Mouse (Mus musculus) thymus, adult 2 months (tissue): ENCODE measurements around the gene Gh. TPM values are rescaled to one million over a fixed set of nuclear protein-coding genes. Genes with fewer than 3 reads are reported as not detected.

Experiments
- DNase-seq: peaks from one replicate; pipeline ENCODE4 v3.0.0; 2021
- H3K27ac ChIP-seq: fragments of 200-500 bp; 2 replicates; pipeline ENCODE4 v1.5.1; 2012; ENCODE audit warnings: low read length, control low read depth; ENCODE audit not compliant: control insufficient read depth, insufficient read depth
- H3K27me3 ChIP-seq: fragments of 200-500 bp; 2 replicates; pipeline ENCODE4 v1.6.1; 2012; ENCODE audit warnings: mild to moderate bottlenecking, low read length, moderate library complexity, mixed read lengths; ENCODE audit not compliant: control insufficient read depth, insufficient read depth
- H3K36me3 ChIP-seq: fragments of 200-500 bp; 2 replicates; pipeline ENCODE4 v1.6.1; 2012; ENCODE audit warnings: mild to moderate bottlenecking, low read length, moderate library complexity; ENCODE audit not compliant: control insufficient read depth, insufficient read depth
- H3K4me1 ChIP-seq: fragments of 200-500 bp; replicated peaks from 2 replicates; pipeline ENCODE4 v1.6.1; 2012; ENCODE audit warnings: low read length; ENCODE audit not compliant: control insufficient read depth, insufficient read depth
- H3K4me3 ChIP-seq: fragments of 200-500 bp; 2 replicates; pipeline ENCODE4 v1.5.1; 2012; ENCODE audit warnings: mild to moderate bottlenecking, low read length, control low read depth, moderate library complexity; ENCODE audit not compliant: control insufficient read depth, insufficient read depth
- CTCF ChIP-seq: fragments of 200-500 bp; IDR thresholded peaks from 2 replicates; pipeline ENCODE4 v1.5.1; 2012; ENCODE audit warnings: mild to moderate bottlenecking, control low read depth, low read length, moderate library complexity, borderline replicate concordance; ENCODE audit not compliant: control insufficient read depth, poor library complexity, insufficient read depth; ENCODE audit errors: extremely low read depth
- POLR2A ChIP-seq: fragments of 200-500 bp; IDR thresholded peaks from 2 replicates; pipeline ENCODE4 v1.6.1; 2012; ENCODE audit warnings: mild to moderate bottlenecking, low read length, control low read depth, moderate library complexity; ENCODE audit not compliant: control insufficient read depth, poor library complexity, insufficient read depth; ENCODE audit errors: extremely low read depth
- WGBS: fragments of 180-500 bp; shearing (Covaris S2); methylation state at CpG from one replicate; pipeline ENCODE4 v1.1.7; 2018; 5-methylcytosine and 5-hydroxymethylcytosine counted together
- polyA plus RNA-seq: library from polyadenylated mRNA; depleted of rRNA; stranded (reverse); fragments of >200 nt; gene quantifications from 2 replicates; pipeline ENCODE4 v1.2.3, GENCODE M21; 2012

Gene Gh
- polyA plus RNA-seq, 1 experiment, result 1.7 TPM

GRCm38 (mm10) chr11:106286206-106286605 is 15.5 kb downstream of the Gh start:
- H3K36me3 ChIP-seq, result no peaks in the 10 kb centered on the region
- H3K27ac ChIP-seq, result no peak overlapping the region
- H3K4me1 ChIP-seq, result no peaks in the 10 kb centered on the region
- H3K4me3 ChIP-seq, result no peak overlapping the region
- 91% methylated on average over 7 of the region's 7 CpGs for WGBS
- no peak for TF ChIP-seq POLR2A
- TF ChIP-seq CTCF, result no peak
- no peak for DNase-seq
- no peaks in the 10 kb centered on the region for H3K27me3 ChIP-seq

DNA sequence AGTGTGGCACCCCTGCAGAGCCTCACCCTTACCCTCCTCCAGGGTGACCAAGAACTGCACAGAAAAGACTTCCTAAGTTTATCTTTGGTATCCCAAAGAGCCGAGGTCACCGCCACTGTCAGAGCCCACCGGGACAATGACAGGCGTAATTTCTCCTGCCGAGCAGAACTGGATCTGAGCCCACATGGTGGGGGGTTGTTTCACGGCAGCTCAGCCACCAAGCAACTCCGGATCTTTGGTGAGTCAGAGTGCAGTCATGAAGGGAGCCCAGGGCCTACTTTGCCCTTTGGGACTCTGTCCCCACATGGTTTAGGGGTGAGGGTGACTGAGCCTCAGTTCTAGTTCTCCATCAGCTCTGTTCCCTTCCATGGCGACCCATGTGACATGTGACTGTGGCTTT is 17.5 kb downstream of the Gh start:
- Histone ChIP-seq H3K4me3 (no peak overlapping the region), H3K4me1 (no peaks in the 10 kb centered on the region), H3K27me3 (no peaks in the 10 kb centered on the region), H3K36me3 (no peaks in the 10 kb centered on the region), H3K27ac (no peak overlapping the region)
- WGBS, result 87% methylated on average over 8 of the region's 8 CpGs
- TF ChIP-seq POLR2A (no peak), CTCF (no peak)
- no peak for DNase-seq

DNA sequence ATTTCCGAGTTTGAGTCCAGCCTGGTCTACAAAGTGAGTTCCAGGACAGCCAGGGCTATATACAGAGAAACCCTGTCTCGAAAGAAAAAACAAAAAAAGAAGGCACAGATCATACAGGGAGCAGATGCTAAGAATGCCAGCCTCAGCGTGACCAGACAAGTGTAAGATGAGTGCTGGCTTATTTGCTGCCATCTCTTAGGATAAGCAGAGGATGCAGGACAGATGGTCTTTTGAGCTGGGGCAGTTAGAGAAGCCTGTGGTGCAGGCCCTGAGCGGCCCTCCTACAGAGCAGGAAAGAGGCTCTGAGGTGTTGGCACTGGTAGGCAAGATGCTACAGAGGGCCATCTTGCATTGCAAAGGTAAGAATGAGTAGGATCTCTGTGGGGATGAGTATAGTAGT is 18.3 kb downstream of the Gh start:
- no peaks in the 10 kb centered on the region for H3K4me1 ChIP-seq
- WGBS, result 97% methylated on average over 4 of the region's 4 CpGs
- no peaks in the 10 kb centered on the region for H3K36me3 ChIP-seq
- no peak for DNase-seq
- TF ChIP-seq POLR2A (no peak), CTCF (no peak)
- no peak overlapping the region for H3K27ac ChIP-seq
- no peaks in the 10 kb centered on the region for H3K27me3 ChIP-seq
- H3K4me3 ChIP-seq, result no peak overlapping the region

- H3K27me3 ChIP-seq, result no peaks in the 10 kb centered on the region
- H3K36me3 ChIP-seq, result no peaks in the 10 kb centered on the region
- TF ChIP-seq POLR2A, result no peak
- no peak for TF ChIP-seq CTCF
- WGBS, result 91% methylated on average over 6 of the region's 6 CpGs
- no peak for DNase-seq
- H3K4me3 ChIP-seq, result no peak overlapping the region
- no peaks in the 10 kb centered on the region for H3K4me1 ChIP-seq
- H3K27ac ChIP-seq, result no peak overlapping the region
These were observed 19.2 kb downstream of the Gh start for GRCm38 (mm10) chr11:106282452-106282851.

DNA sequence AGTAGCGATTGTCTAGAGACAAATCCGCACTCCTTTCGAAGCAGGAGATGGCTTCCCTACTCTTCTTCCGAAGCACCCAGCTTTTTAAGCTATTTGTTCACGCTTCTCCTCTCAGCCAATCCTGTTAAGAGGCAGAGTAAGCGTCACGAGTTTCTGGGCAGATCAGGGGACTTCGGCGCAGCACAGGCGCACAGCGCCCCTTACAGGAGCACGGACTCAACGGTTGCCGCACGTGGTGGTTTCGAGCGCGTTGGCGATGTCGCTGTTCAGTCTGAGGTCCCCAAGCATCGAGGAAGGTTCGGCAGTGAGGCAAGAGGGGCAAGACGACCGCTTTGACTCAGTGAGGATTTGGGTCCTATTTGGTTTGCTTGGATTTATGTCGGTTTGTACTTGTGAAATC is 25.2 kb downstream of the Gh start, which contains the start of gene Tcam1:
Tcam1 (plus strand) TSS at position 219 of the 400 bp plus-strand sequence.
- no peaks in the 10 kb centered on the region for H3K36me3 ChIP-seq
- 3% methylated on average over 25 of the region's 25 CpGs for WGBS
- peaks cover 10% of the 10 kb centered on the region for H3K4me1 ChIP-seq
- H3K4me3 ChIP-seq, result no peak within 1 kb of the TSS
- TF ChIP-seq POLR2A (no peak), CTCF (peak; percentile 86; the same call in 1 of the 2 replicates)
- H3K27me3 ChIP-seq, result no peaks in the 10 kb centered on the region
- no peak within 1 kb of the TSS for H3K27ac ChIP-seq
- peak; percentile 92 for DNase-seq

DNA sequence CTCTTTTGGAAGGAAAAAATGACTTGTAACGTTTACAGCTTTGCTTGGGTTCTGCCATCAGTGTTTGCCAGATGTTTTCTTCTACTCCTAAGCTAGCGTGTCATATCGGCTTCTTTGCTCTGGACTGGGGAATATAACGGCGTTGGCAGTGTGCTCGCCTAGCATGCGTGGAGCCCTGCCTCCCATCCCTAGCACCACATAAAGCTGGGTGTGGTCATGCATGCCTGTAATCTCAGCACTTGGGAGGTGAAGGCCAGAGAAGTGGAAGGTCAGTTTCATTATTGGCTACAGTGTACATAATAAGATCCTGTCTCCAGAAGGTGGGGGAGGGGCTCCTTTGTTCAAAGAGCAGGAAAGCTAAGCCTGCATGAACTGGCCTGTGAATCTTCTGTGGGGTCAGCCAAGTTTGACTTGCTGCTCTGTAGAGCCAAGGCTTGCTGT is 26.7 kb downstream of the Gh start:
- H3K4me1 ChIP-seq, result peaks cover 22% of the 10 kb centered on the region
- H3K27me3 ChIP-seq, result no peaks in the 10 kb centered on the region
- WGBS, result 91% methylated on average over 7 of the region's 7 CpGs
- no peak for DNase-seq
- no peaks in the 10 kb centered on the region for H3K36me3 ChIP-seq
- TF ChIP-seq CTCF (no peak), POLR2A (no peak)
- no peak overlapping the region for H3K27ac ChIP-seq
- no peak overlapping the region for H3K4me3 ChIP-seq

- Histone ChIP-seq H3K36me3 (no peaks in the 10 kb centered on the region), H3K27me3 (no peaks in the 10 kb centered on the region), H3K4me1 (peaks cover 23% of the 10 kb centered on the region), H3K4me3 (no peak overlapping the region), H3K27ac (no peak overlapping the region)
- DNase-seq, result no peak
- TF ChIP-seq CTCF (no peak), POLR2A (no peak)
- WGBS, result 97% methylated on average over 1 of the region's 1 CpGs
These were observed 27.3 kb downstream of the Gh start for GRCm38 (mm10) chr11:106274374-106274773.

DNA sequence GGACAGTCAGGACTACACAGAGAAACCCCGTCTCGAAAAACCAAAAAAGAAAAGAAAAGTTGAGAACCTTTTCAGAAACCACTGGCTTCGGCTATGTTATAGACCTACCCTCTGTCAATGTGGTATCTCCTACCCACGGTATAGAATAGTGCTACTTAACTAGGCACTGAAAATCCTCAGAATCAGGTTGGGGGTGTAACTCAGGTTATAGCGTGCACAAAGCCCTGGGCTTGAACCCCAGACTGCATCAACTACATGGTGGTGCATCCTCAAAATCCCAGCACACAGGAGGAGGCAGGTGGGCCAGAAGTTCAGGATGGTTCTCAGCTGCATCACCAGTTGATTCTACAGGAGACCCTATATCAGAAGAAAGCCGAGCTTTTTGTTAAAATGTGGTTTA is 27.9 kb downstream of the Gh start:
- TF ChIP-seq CTCF (no peak), POLR2A (no peak)
- no peak for DNase-seq
- no peaks in the 10 kb centered on the region for H3K36me3 ChIP-seq
- WGBS, result 93% methylated on average over 6 of the region's 6 CpGs
- H3K4me1 ChIP-seq, result peaks cover 26% of the 10 kb centered on the region
- H3K4me3 ChIP-seq, result no peak overlapping the region
- no peak overlapping the region for H3K27ac ChIP-seq
- no peaks in the 10 kb centered on the region for H3K27me3 ChIP-seq
